Mouse (Mus musculus) liver, embryonic 11.5 days (tissue): ENCODE data around the gene Ide. TPM values are rescaled to one million over a fixed set of nuclear protein-coding genes. Genes with fewer than 3 reads are reported as not detected.

Experiments
- ATAC-seq: fragments of 200-750 bp; cut with Nextera tagmentation; replicated peaks from 2 replicates; pipeline ENCODE4 v1.8.0; 2017; ENCODE audit warnings: moderate number of reproducible peaks, mild to moderate bottlenecking, moderate TSS enrichment, moderate library complexity; ENCODE audit not compliant: low FRiP score
- DNase-seq: peaks from one replicate; pipeline ENCODE4 v3.0.0-alpha.2; 2017; ENCODE audit warnings: low spot score
- H3K27ac ChIP-seq: fragments of 300-500 bp; sonication (generic); 2 replicates; pipeline ENCODE4 v1.5.1; 2014; ENCODE audit warnings: mild to moderate bottlenecking, low read depth, low read length, control low read depth
- H3K27me3 ChIP-seq: fragments of 300-500 bp; sonication (generic); replicated peaks from 2 replicates; pipeline ENCODE4 v1.6.1; 2014; ENCODE audit warnings: low read length, mixed read lengths; ENCODE audit not compliant: control insufficient read depth, insufficient read depth
- H3K36me3 ChIP-seq: fragments of 300-500 bp; sonication (generic); 2 replicates; pipeline ENCODE4 v1.6.1; 2014; ENCODE audit warnings: mild to moderate bottlenecking, low read length, moderate library complexity, mixed read lengths; ENCODE audit not compliant: control insufficient read depth, insufficient read depth
- H3K4me1 ChIP-seq: fragments of 300-500 bp; sonication (generic); replicated peaks from 2 replicates; pipeline ENCODE4 v1.6.1; 2014; ENCODE audit warnings: low read length, mixed read lengths; ENCODE audit not compliant: control insufficient read depth, insufficient read depth
- H3K4me2 ChIP-seq: fragments of 300-500 bp; sonication (generic); 2 replicates; pipeline ENCODE4 v1.6.1; 2014; ENCODE audit warnings: mild to moderate bottlenecking, control low read depth, moderate library complexity
- H3K4me3 ChIP-seq: fragments of 300-500 bp; sonication (generic); 2 replicates; pipeline ENCODE4 v1.5.1; 2014; ENCODE audit warnings: low read depth, low read length, control low read depth
- H3K9ac ChIP-seq: fragments of 300-500 bp; sonication (generic); 2 replicates; pipeline ENCODE4 v1.6.1; 2014; ENCODE audit warnings: low read depth, low read length, control low read depth
- H3K9me3 ChIP-seq: fragments of 300-500 bp; sonication (generic); 2 replicates; pipeline ENCODE4 v1.6.1; 2016; ENCODE audit warnings: low read length, inconsistent platforms, mixed read lengths; ENCODE audit not compliant: control insufficient read depth
- WGBS: fragments of 180-500 bp; shearing (Covaris S2); extraction: QIAGEN DNeasy Blood & Tissue Kit; methylation state at CpG from one replicate; pipeline ENCODE4 v1.1.7; 2014; 5-methylcytosine and 5-hydroxymethylcytosine counted together
- polyA plus RNA-seq: library from polyadenylated mRNA; unstranded; fragments of >200 nt; fragmentation: Nextera tagmentation; extraction: Ambion mirVana; gene quantifications from 2 replicates; pipeline ENCODE4 v1.2.1, GENCODE M21; 2014

Ide gene
- polyA plus RNA-seq, 1 experiment from 2014 or later, result 64.2 TPM

- 92% methylated on average over 5 of the region's 5 CpGs for WGBS
- Histone ChIP-seq H3K27ac (no peak overlapping the region), H3K4me3 (no peak overlapping the region), H3K27me3 (no peaks in the 10 kb centered on the region), H3K4me1 (no peaks in the 10 kb centered on the region), H3K9ac (no peak overlapping the region), H3K4me2 (no peak overlapping the region), H3K36me3 (peaks cover 6% of the 10 kb centered on the region; the same call in 1 of the 2 replicates), H3K9me3 (no peaks in the 10 kb centered on the region)
- DNase-seq, result no peak
- ATAC-seq, result no peak
These were observed 32.8 kb downstream of the Ide start for GRCm38 (mm10) chr19:37304866-37305265.

DNA sequence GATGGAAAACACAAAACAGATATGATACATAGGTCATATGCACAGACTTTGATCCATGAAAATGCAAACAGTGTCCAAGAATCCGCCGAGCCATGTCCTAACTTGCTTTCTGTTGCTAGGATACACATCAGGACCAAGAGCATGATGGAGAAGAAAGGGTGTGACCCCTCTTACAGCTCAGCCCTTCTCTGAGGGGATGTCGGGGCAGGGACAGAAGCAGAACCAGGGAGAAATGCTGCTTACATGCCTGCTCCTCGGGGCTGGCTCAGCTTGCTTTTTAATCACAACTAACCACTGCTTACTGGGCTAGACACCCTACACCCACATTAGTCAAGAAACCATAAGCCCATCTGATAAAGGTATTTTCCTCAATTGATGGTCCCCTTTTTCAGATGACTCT is 33.6 kb downstream of the Ide start:
- Histone ChIP-seq H3K9ac (no peak overlapping the region), H3K27ac (no peak overlapping the region), H3K27me3 (no peaks in the 10 kb centered on the region), H3K4me2 (no peak overlapping the region), H3K9me3 (no peaks in the 10 kb centered on the region), H3K4me3 (no peak overlapping the region), H3K36me3 (peaks cover 1% of the 10 kb centered on the region; the same call in 1 of the 2 replicates), H3K4me1 (no peaks in the 10 kb centered on the region)
- ATAC-seq (no peak), DNase-seq (no peak)
- 79% methylated on average over 4 of the region's 4 CpGs for WGBS

GRCm38 (mm10) chr19:37301733-37302132 is 35.9 kb downstream of the Ide start:
- H3K27ac ChIP-seq, result no peak overlapping the region
- WGBS, result 89% methylated on average over 3 of the region's 3 CpGs
- no peak for ATAC-seq
- H3K36me3 ChIP-seq, result no peaks in the 10 kb centered on the region; the same call in 1 of the 2 replicates
- H3K4me1 ChIP-seq, result no peaks in the 10 kb centered on the region
- no peaks in the 10 kb centered on the region for H3K27me3 ChIP-seq
- H3K9ac ChIP-seq, result no peak overlapping the region
- H3K4me2 ChIP-seq, result no peak overlapping the region
- H3K4me3 ChIP-seq, result no peak overlapping the region
- no peak for DNase-seq
- no peaks in the 10 kb centered on the region for H3K9me3 ChIP-seq

DNA sequence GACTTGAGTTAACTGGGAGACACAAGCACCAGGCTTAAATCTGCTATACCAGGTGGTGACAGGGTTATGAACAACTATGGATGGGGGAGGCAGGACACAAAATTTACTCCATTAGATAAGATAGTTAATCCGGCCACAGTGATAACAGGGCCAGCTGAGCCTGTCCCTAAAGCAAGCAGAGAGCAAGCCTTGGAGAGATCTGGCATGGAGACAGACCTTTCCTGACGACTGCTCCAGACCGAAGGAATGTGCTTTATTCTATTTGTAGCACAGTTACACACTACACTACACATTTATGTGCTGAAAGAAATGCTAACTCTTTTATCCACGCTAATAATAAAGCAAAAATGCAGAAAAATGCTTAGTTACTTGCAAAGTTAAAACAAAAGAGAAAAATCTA is 46.0 kb downstream of the Ide start:
- H3K4me2 ChIP-seq, result no peak overlapping the region
- no peaks in the 10 kb centered on the region for H3K27me3 ChIP-seq

GRCm38 (mm10) chr19:37290906-37291305 is 46.7 kb downstream of the Ide start:
- H3K27me3 ChIP-seq, result no peaks in the 10 kb centered on the region
- ATAC-seq, result no peak
- no peak overlapping the region for H3K27ac ChIP-seq
- H3K9ac ChIP-seq, result no peak overlapping the region
- DNase-seq, result no peak
- H3K4me2 ChIP-seq, result no peak overlapping the region
- no peak overlapping the region for H3K4me3 ChIP-seq
- no peaks in the 10 kb centered on the region for H3K4me1 ChIP-seq
- no peaks in the 10 kb centered on the region for H3K9me3 ChIP-seq
- H3K36me3 ChIP-seq, result no peaks in the 10 kb centered on the region; the same call in none of the 2 replicates
- 87% methylated on average over 8 of the region's 8 CpGs for WGBS

More for the DNA sequence above, 46.0 kb downstream of the Ide start:
- ATAC-seq (no peak), DNase-seq (no peak)
- no peaks in the 10 kb centered on the region for H3K9me3 ChIP-seq
- no peak overlapping the region for H3K9ac ChIP-seq
- H3K4me3 ChIP-seq, result no peak overlapping the region
- H3K27ac ChIP-seq, result no peak overlapping the region
- 65% methylated on average over 4 of the region's 4 CpGs for WGBS
- H3K36me3 ChIP-seq, result peaks cover 2% of the 10 kb centered on the region; the same call in 1 of the 2 replicates
- no peaks in the 10 kb centered on the region for H3K4me1 ChIP-seq

DNA sequence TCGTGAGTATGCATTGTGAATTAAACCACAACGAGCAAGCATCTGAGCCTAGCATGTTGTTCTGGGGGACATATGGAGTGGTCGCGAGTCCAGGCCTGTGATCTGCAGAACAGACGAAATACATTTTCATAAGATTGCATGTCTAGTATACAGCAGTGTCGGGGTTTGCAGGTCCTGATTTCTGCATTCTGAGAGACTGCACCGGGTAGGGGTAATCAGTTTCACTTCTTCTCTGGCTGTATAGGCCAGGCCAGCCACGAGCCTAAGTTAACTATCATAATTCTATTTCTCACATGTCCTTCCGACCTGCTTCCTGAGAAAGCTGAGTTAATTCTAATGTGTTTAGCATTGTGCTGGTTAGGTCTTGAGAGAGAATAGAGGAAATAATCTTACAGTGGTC is 52.9 kb downstream of the Ide start:
- no peaks in the 10 kb centered on the region for H3K9me3 ChIP-seq
- no peaks in the 10 kb centered on the region for H3K4me1 ChIP-seq
- no peak overlapping the region for H3K27ac ChIP-seq
- ATAC-seq, result no peak
- 90% methylated on average over 9 of the region's 9 CpGs for WGBS
- no peaks in the 10 kb centered on the region for H3K27me3 ChIP-seq
- no peak for DNase-seq
- H3K36me3 ChIP-seq, result peaks cover 14% of the 10 kb centered on the region
- no peak overlapping the region for H3K9ac ChIP-seq
- H3K4me2 ChIP-seq, result no peak overlapping the region
- no peak overlapping the region for H3K4me3 ChIP-seq

DNA sequence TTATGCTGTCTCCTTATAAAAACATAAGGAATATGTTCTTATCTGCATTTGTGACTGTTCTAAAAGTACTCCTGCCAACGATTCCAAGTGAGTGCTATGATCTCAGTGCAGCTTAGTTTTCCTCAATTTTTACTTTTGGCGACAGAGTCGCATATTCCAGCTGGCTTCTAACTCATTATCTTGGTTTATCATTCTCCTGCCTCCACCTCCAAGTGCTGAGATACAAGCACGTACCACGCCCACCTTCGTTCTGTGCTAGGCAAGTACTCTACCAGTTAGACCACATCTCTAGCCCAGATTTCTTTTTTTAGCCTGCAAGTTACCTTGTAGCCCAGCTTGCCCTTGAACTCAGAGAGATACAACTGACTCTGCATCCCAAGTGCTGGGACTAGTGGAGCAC is 54.5 kb downstream of the Ide start:
- no peak overlapping the region for H3K27ac ChIP-seq
- no peaks in the 10 kb centered on the region for H3K9me3 ChIP-seq
- no peak for DNase-seq
- peaks cover 22% of the 10 kb centered on the region for H3K36me3 ChIP-seq
- no peaks in the 10 kb centered on the region for H3K4me1 ChIP-seq
- WGBS, result 84% methylated on average over 6 of the region's 6 CpGs
- no peak overlapping the region for H3K4me2 ChIP-seq
- no peaks in the 10 kb centered on the region for H3K27me3 ChIP-seq
- H3K9ac ChIP-seq, result no peak overlapping the region
- no peak for ATAC-seq
- no peak overlapping the region for H3K4me3 ChIP-seq

- H3K27ac ChIP-seq, result no peak overlapping the region
- peaks cover 23% of the 10 kb centered on the region for H3K36me3 ChIP-seq
- no peak overlapping the region for H3K4me3 ChIP-seq
- WGBS, result 84% methylated on average over 1 of the region's 1 CpGs
- no peak overlapping the region for H3K4me2 ChIP-seq
- DNase-seq (no peak), ATAC-seq (no peak)
- H3K4me1 ChIP-seq, result no peaks in the 10 kb centered on the region
- H3K27me3 ChIP-seq, result no peaks in the 10 kb centered on the region
- H3K9ac ChIP-seq, result no peak overlapping the region
- H3K9me3 ChIP-seq, result no peaks in the 10 kb centered on the region
These were observed 55.9 kb downstream of the Ide start for GRCm38 (mm10) chr19:37281710-37282109.

GRCm38 (mm10) chr19:37279194-37279593 is 58.5 kb downstream of the Ide start:
- Histone ChIP-seq H3K4me3 (no peak overlapping the region), H3K27ac (no peak overlapping the region), H3K9me3 (no peaks in the 10 kb centered on the region), H3K9ac (no peak overlapping the region), H3K4me1 (no peaks in the 10 kb centered on the region), H3K27me3 (no peaks in the 10 kb centered on the region), H3K4me2 (no peak overlapping the region), H3K36me3 (peaks cover 28% of the 10 kb centered on the region)
- no peak for ATAC-seq
- no peak for DNase-seq
- 82% methylated on average over 1 of the region's 1 CpGs for WGBS
